Mouse (Mus musculus) CH12.LX (cell line): ENCODE results near the gene Hepacam2. TPM values are rescaled to one million over a fixed set of nuclear protein-coding genes. Genes with fewer than 3 reads are reported as not detected.

ENCODE experiments used
- DNase-seq: peaks from one replicate; pipeline ENCODE4 v3.0.0-alpha.2; 2013; ENCODE audit errors: extremely low read depth
- H3K27ac ChIP-seq: 2 replicates; pipeline ENCODE4 v1.5.1; 2012; ENCODE audit warnings: low read depth, mild to moderate bottlenecking, control low read depth, moderate library complexity; ENCODE audit not compliant: insufficient read depth
- H3K27me3 ChIP-seq: replicated peaks from 2 replicates; pipeline ENCODE3; 2012; ENCODE audit warnings: inconsistent platforms
- H3K36me3 ChIP-seq, 2 experiments: replicated peaks in 1 of 2; 2 replicates each; pipeline versions ENCODE3 to v1.6.1; 2012; ENCODE audit warnings: inconsistent platforms in 1 of 2, low read length in 1 of 2, mild to moderate bottlenecking in 1 of 2, mixed read lengths in 1 of 2, moderate library complexity in 1 of 2; ENCODE audit not compliant: control insufficient read depth in 1 of 2, insufficient read depth in 1 of 2
- H3K4me1 ChIP-seq, 2 experiments: 2 replicates each; pipeline ENCODE4 v1.6.1; 2012; ENCODE audit warnings: inconsistent platforms in 1 of 2, moderate library complexity in 1 of 2; ENCODE audit not compliant: insufficient read depth in 2 of 2, control insufficient read depth in 1 of 2
- H3K4me2 ChIP-seq: 2 replicates; pipeline ENCODE4 v1.6.1; 2012; ENCODE audit warnings: low read depth, mild to moderate bottlenecking, control low read depth; ENCODE audit not compliant: poor library complexity, insufficient read depth, severe bottlenecking
- H3K4me3 ChIP-seq, 3 experiments: fragments of 150-350 bp in 1 of 3; sonication (generic) in 1 of 3; replicated peaks in 1 of 3; 2 replicates each; pipeline versions ENCODE3 to v1.5.1; 2011 to 2012; ENCODE audit warnings: low read depth in 2 of 3, low read length in 2 of 3, mild to moderate bottlenecking in 2 of 3, moderate library complexity in 2 of 3, control low read depth in 1 of 3, improper control_type of control experiment in 1 of 3, inconsistent platforms in 1 of 3, mixed read lengths in 1 of 3; ENCODE audit not compliant: poor library complexity in 1 of 3
- H3K79me2 ChIP-seq: replicated peaks from 2 replicates; pipeline ENCODE4 v1.6.1; 2012; ENCODE audit warnings: mild to moderate bottlenecking, moderate library complexity; ENCODE audit not compliant: control insufficient read depth, poor library complexity, insufficient read depth, severe bottlenecking; ENCODE audit errors: extremely low read depth
- H3K9ac ChIP-seq: 2 replicates; pipeline ENCODE4 v1.6.1; 2012; ENCODE audit warnings: low read depth, mild to moderate bottlenecking, control low read depth, moderate library complexity; ENCODE audit not compliant: insufficient read depth
- H3K9me3 ChIP-seq: replicated peaks from 2 replicates; pipeline ENCODE3; 2012; ENCODE audit warnings: low read length, inconsistent platforms, mixed read lengths
- BHLHE40 ChIP-seq: IDR thresholded peaks from 2 replicates; pipeline ENCODE4 v1.6.1; 2011; ENCODE audit warnings: mild to moderate bottlenecking, low read depth, low read length, improper control_type of control experiment
- CHD2 ChIP-seq: IDR thresholded peaks from 2 replicates; pipeline ENCODE4 v1.6.1; 2011; ENCODE audit warnings: low read length, improper control_type of control experiment
- CTCF ChIP-seq, 2 experiments: IDR thresholded peaks in 1 of 2; conservative IDR thresholded peaks in 1 of 2; 2 replicates each; pipeline ENCODE4 v1.5.1; 2011 to 2012; ENCODE audit warnings: low read depth in 2 of 2, low read length in 2 of 2, improper control_type of control experiment in 1 of 2, inconsistent platforms in 1 of 2, mild to moderate bottlenecking in 1 of 2, moderate library complexity in 1 of 2
- ELF1 ChIP-seq: IDR thresholded peaks from 2 replicates; pipeline ENCODE4 v1.6.1; 2014; ENCODE audit warnings: low read depth, mild to moderate bottlenecking, inconsistent platforms, low read length, improper control_type of control experiment
- EP300 ChIP-seq: IDR thresholded peaks from 2 replicates; pipeline ENCODE4 v1.6.1; 2011; ENCODE audit warnings: low read length, improper control_type of control experiment
- ETS1 ChIP-seq: conservative IDR thresholded peaks from 2 replicates; pipeline ENCODE4 v1.6.1; 2012; ENCODE audit warnings: low read depth, mild to moderate bottlenecking, inconsistent platforms, low read length, improper control_type of control experiment, moderate library complexity
- GABPA ChIP-seq: IDR thresholded peaks from 2 replicates; pipeline ENCODE4 v1.6.1; 2012; ENCODE audit warnings: low read depth, low read length, improper control_type of control experiment, inconsistent platforms; ENCODE audit not compliant: insufficient replicate concordance
- HCFC1 ChIP-seq: IDR thresholded peaks from 2 replicates; pipeline ENCODE4 v1.6.1; 2012; ENCODE audit warnings: low read depth, mild to moderate bottlenecking, inconsistent platforms, low read length, improper control_type of control experiment
- IRF4 ChIP-seq: IDR thresholded peaks from 2 replicates; pipeline ENCODE4 v1.6.1; 2014; ENCODE audit warnings: low read depth, mild to moderate bottlenecking, inconsistent platforms, low read length, improper control_type of control experiment
- JUN ChIP-seq: IDR thresholded peaks from 2 replicates; pipeline ENCODE4 v1.6.1; 2011; ENCODE audit warnings: low read depth, mild to moderate bottlenecking, low read length, improper control_type of control experiment, moderate library complexity; ENCODE audit not compliant: insufficient read depth
- JUND ChIP-seq: conservative IDR thresholded peaks from 2 replicates; pipeline ENCODE4 v1.6.1; 2011; ENCODE audit warnings: low read depth, low read length, improper control_type of control experiment
- KAT2A ChIP-seq: IDR thresholded peaks from 2 replicates; pipeline ENCODE4 v1.6.1; 2012; ENCODE audit warnings: low read length, improper control_type of control experiment, inconsistent platforms; ENCODE audit not compliant: insufficient replicate concordance
- MAFK ChIP-seq: IDR thresholded peaks from 2 replicates; pipeline ENCODE4 v1.6.1; 2011; ENCODE audit warnings: low read length, improper control_type of control experiment; ENCODE audit not compliant: insufficient replicate concordance
- MAX ChIP-seq: IDR thresholded peaks from 2 replicates; pipeline ENCODE4 v1.6.1; 2011; ENCODE audit warnings: low read length, improper control_type of control experiment
- MAZ ChIP-seq: IDR thresholded peaks from 2 replicates; pipeline ENCODE4 v1.6.1; 2012; ENCODE audit warnings: low read depth, mild to moderate bottlenecking, inconsistent platforms, low read length, improper control_type of control experiment, moderate library complexity
- MXI1 ChIP-seq: IDR thresholded peaks from 2 replicates; pipeline ENCODE4 v1.6.1; 2011; ENCODE audit warnings: mild to moderate bottlenecking, low read depth, low read length, improper control_type of control experiment
- MYC ChIP-seq: IDR thresholded peaks from 2 replicates; pipeline ENCODE4 v1.6.1; 2011; ENCODE audit warnings: low read depth, mild to moderate bottlenecking, improper control_type of control experiment, low read length
- NELFE ChIP-seq: IDR thresholded peaks from 2 replicates; pipeline ENCODE4 v1.6.1; 2011; ENCODE audit warnings: low read depth, low read length, improper control_type of control experiment
- PAX5 ChIP-seq: IDR thresholded peaks from 2 replicates; pipeline ENCODE4 v1.6.1; 2012; ENCODE audit warnings: low read length, inconsistent platforms, mixed read lengths
- POLR2A ChIP-seq: IDR thresholded peaks from 2 replicates; pipeline ENCODE4 v1.6.1; 2011; ENCODE audit warnings: low read depth, mild to moderate bottlenecking, improper control_type of control experiment, low read length
- POLR2AphosphoS2 ChIP-seq: IDR thresholded peaks from 2 replicates; pipeline ENCODE4 v1.6.1; 2011; ENCODE audit warnings: low read depth, low read length, improper control_type of control experiment
- RAD21 ChIP-seq: IDR thresholded peaks from 2 replicates; pipeline ENCODE4 v1.6.1; 2011; ENCODE audit warnings: low read depth, mild to moderate bottlenecking, low read length, improper control_type of control experiment, moderate library complexity
- SIN3A ChIP-seq: IDR thresholded peaks from 2 replicates; pipeline ENCODE4 v1.6.1; 2012; ENCODE audit warnings: low read length, improper control_type of control experiment, inconsistent platforms
- SMC3 ChIP-seq: IDR thresholded peaks from 2 replicates; pipeline ENCODE4 v1.6.1; 2011; ENCODE audit warnings: low read depth, low read length, improper control_type of control experiment
- TBP ChIP-seq: conservative IDR thresholded peaks from 2 replicates; pipeline ENCODE4 v1.6.1; 2011; ENCODE audit warnings: low read depth, low read length, improper control_type of control experiment
- TCF12 ChIP-seq: IDR thresholded peaks from 2 replicates; pipeline ENCODE4 v1.6.1; 2014; ENCODE audit warnings: low read depth, mild to moderate bottlenecking, inconsistent platforms, low read length, improper control_type of control experiment
- UBTF ChIP-seq: IDR thresholded peaks from 2 replicates; pipeline ENCODE4 v1.6.1; 2012; ENCODE audit warnings: low read depth, mild to moderate bottlenecking, inconsistent platforms, low read length, improper control_type of control experiment, moderate library complexity
- USF2 ChIP-seq: conservative IDR thresholded peaks from 2 replicates; pipeline ENCODE4 v1.6.1; 2011; ENCODE audit warnings: low read depth, low read length, improper control_type of control experiment
- ZC3H11A ChIP-seq: IDR thresholded peaks from 2 replicates; pipeline ENCODE4 v1.6.1; 2012; ENCODE audit warnings: low read depth, mild to moderate bottlenecking, inconsistent platforms, low read length, improper control_type of control experiment
- ZKSCAN1 ChIP-seq: IDR thresholded peaks from 2 replicates; pipeline ENCODE4 v1.6.1; 2012; ENCODE audit warnings: low read depth, inconsistent platforms, low read length, improper control_type of control experiment, borderline replicate concordance
- ZMIZ1 ChIP-seq: IDR thresholded peaks from 2 replicates; pipeline ENCODE4 v1.6.1; 2012; ENCODE audit warnings: low read depth, mild to moderate bottlenecking, inconsistent platforms, low read length, improper control_type of control experiment
- ZNF384 ChIP-seq: IDR thresholded peaks from 2 replicates; pipeline ENCODE4 v1.6.1; 2012; ENCODE audit warnings: low read depth, low read length, improper control_type of control experiment, inconsistent platforms
- dilution Hi-C: fragments of 300-500 bp; cut with MboI; formaldehyde crosslinking; loops from 2 replicates; pipeline ENCODE4 v1.14.3; 2020; ENCODE audit warnings: low sequenced_read_pairs; ENCODE audit not compliant: extremely low pct_unique_long_range_greater_than_20kb, extremely low pct_ligation_motif_present
- in situ Hi-C: fragments of 300-500 bp; cut with MboI; formaldehyde crosslinking; loops from 3 replicates; pipeline ENCODE4 v1.14.3; 2019; ENCODE audit warnings: low sequenced_read_pairs, low pct_ligation_motif_present, low pct_unique_long_range_greater_than_20kb, mixed read lengths
- polyA plus RNA-seq: library from polyadenylated mRNA; unstranded; fragments of >175 nt; gene quantifications from 2 replicates; pipeline ENCODE4 v1.2.1, GENCODE M21; 2012; ENCODE audit warnings: low read depth; ENCODE audit not compliant: insufficient read length
- total RNA-seq, 2 experiments: library from RNA; depleted of rRNA; stranded (reverse); fragments of 300-350 nt in 1 of 2; fragments of >200 nt in 1 of 2; gene quantifications; 2 replicates each; pipeline ENCODE4 v1.2.3; 2012 to 2014

Hepacam2 gene
- total and polyA plus RNA-seq, 3 experiments, result 13.3 to 50.7 (median 37.4) TPM

GRCm38 (mm10) chr6:3454421-3454820 lies 43.7 kb downstream of the Hepacam2 start:
- no peak for DNase-seq
- dilution Hi-C loops (no loop called here), in situ Hi-C loops (no loop called here)
- Histone ChIP-seq H3K4me2 (no peak overlapping the region), H3K79me2 (no peaks in the 10 kb centered on the region), H3K4me1 (peaks cover 0 to 3% of the 10 kb centered on the region in 2 experiments; a peak in 2 of 4 replicates), H3K9me3 (no peaks in the 10 kb centered on the region), H3K4me3 (no peak overlapping the region), H3K9ac (no peak overlapping the region), H3K27me3 (no peaks in the 10 kb centered on the region), H3K36me3 (no peaks in the 10 kb centered on the region), H3K27ac (no peak overlapping the region)
- TF ChIP-seq TBP (no peak), TCF12 (no peak), RAD21 (no peak), ZKSCAN1 (no peak), MAZ (no peak), UBTF (no peak), MYC (no peak), MXI1 (no peak), SIN3A (no peak), HCFC1 (no peak), CTCF (conservative IDR thresholded peaks at IDR 0.05 in 1 of 2, IDR thresholded peaks at IDR 0.05 in 1 of 2; ENCODE audit: low read depth in 2 of 2, low read length in 2 of 2) (no peak), BHLHE40 (no peak), ZC3H11A (no peak), ZNF384 (no peak)

GRCm38 (mm10) chr6:3447404-3447803 lies 50.7 kb downstream of the Hepacam2 start:
- peak; percentile 90 for DNase-seq
- in situ Hi-C loops, result no loop called here
- Histone ChIP-seq H3K4me2 (no peak overlapping the region), H3K9ac (no peak overlapping the region), H3K4me1 (peaks cover 0 to 14% of the 10 kb centered on the region in 2 experiments; a peak in 1 of 4 replicates), H3K27ac (no peak overlapping the region), H3K79me2 (no peaks in the 10 kb centered on the region), H3K36me3 (no peaks in the 10 kb centered on the region)
- dilution Hi-C loops, result no loop called here
- TF ChIP-seq MAX (no peak), PAX5 (no peak), ZMIZ1 (no peak), CTCF (conservative IDR thresholded peaks at IDR 0.05 in 1 of 2, IDR thresholded peaks at IDR 0.05 in 1 of 2; ENCODE audit: low read depth in 2 of 2, low read length in 2 of 2) (peak; percentile 99 to 100), POLR2AphosphoS2 (no peak), KAT2A (no peak), MAFK (peak; percentile 93), SMC3 (peak; percentile 95), CHD2 (no peak), JUND (0 out of 2 replicates have a peak, but pooled peaks have one; percentile 38), SIN3A (no peak), ZNF384 (peak; percentile 44; the same call in 1 of the 2 replicates), BHLHE40 (no peak), GABPA (no peak), IRF4 (peak; percentile 24; the same call in 1 of the 2 replicates), USF2 (no peak), NELFE (peak; percentile 87; the same call in 1 of the 2 replicates), TCF12 (peak; percentile 27; the same call in 1 of the 2 replicates), MYC (0 out of 2 replicates have a peak, but pooled peaks have one; percentile 23), ZC3H11A (peak; percentile 61), MXI1 (no peak), ETS1 (no peak), ELF1 (no peak), EP300 (no peak), ZKSCAN1 (no peak), JUN (no peak), POLR2A (no peak), HCFC1 (no peak)
- TF ChIP-seq, all 38 proteins: peak for 10
- no peaks in the 10 kb centered on the region for H3K27me3 ChIP-seq
- no peaks in the 10 kb centered on the region for H3K9me3 ChIP-seq
- H3K4me3 ChIP-seq, result no peak overlapping the region
